Mouse (Mus musculus) urinary bladder, postnatal 4 days (tissue): ENCODE data around the gene Gm9044.
"Not testable (repeated sequence)": the region's sequence is repeated elsewhere in the genome, so short reads cannot be mapped to it uniquely, and the experiment has no call there.

Source experiments
- DNase-seq, 2 experiments: peaks; one replicate each; pipeline ENCODE4 v3.0.0; 2021 to 2022; ENCODE audit warnings: low spot score in 2 of 2

Gene Gm9044

DNA sequence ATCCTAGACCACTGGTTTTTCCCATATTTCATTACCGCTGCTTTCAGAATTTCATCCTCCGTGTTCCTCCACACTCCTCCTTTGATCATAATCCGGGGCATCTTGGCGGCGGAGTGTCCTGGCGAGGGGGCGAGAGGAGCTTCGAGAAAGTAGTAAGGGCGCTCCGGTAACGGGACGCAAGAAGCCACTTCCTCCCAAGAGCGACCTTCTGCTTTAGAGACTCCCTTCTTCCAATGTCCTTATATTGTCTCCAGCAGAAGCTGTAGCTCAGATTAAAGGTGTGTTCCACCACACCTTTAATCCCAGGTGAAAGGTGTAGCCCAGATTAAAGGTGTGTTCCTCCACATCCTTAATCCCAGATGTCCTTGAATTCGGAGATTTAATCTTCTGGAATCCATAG lies at the start of gene Gm9044:
TSS of gene Gm9044 (minus strand) at position 101 of the 400 bp plus-strand sequence.
- DNase-seq = not testable (repeated sequence)

DNA sequence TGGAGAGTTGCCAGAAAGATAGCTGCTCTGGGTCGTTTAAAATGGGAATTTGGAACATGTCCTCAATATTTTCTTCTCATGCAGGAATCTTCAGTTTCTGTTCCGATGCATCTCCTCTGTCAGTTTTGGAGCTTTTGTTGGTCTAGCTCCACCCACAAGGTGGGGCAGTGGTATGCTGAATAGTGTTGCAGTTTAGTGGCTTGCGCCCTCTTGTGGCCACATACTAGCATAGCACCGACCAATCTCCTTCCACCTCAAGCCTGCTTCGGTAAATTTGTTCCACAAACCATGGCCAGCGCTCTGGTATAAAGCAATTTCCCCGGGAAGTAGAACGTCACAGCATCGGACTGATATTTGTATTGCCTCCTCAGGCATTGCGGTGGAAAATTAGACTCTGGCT lies 38.2 kb upstream of the Gm9044 start:
- DNase-seq = peak; percentile 67 to 79

DNA sequence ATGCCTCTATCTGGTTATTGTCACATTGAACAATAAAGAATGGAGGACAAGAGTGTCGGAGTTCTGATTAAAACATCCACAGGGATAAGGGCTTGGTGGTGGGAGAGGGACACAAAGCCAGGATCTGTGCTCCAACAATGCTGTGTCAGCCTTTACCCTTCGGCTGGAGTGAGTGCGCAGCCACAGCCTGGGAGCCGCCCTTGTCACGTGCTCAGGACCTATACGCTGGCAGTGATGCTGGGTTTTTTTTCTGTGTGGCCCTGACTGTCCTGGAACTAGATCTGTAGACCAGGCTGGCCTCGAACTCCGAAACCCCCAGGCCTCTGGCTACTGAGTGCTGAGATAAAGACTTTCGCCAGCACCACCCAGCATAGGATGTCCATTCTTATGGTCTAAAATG lies 37.3 kb upstream of the Gm9044 start:
- no peak for DNase-seq

DNA sequence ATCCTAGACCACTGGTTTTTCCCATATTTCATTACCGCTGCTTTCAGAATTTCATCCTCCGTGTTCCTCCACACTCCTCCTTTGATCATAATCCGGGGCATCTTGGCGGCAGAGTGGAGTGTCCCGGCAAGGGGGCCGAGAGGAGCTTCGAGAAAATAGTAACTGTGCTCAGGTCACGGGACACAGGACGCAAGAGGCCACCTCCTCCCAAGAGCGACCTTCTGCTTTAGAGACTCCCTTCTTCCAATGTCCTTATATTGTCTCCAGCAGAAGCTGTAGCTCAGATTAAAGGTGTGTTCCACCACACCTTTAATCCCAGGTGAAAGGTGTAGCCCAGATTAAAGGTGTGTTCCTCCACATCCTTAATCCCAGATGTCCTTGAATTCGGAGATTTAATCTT lies 21.8 kb upstream of the Gm9044 start, which contains the start of gene Gm9049:
TSS of gene Gm9049 (minus strand) at position 101 of the 400 bp plus-strand sequence.
- DNase-seq = not testable (repeated sequence)

DNA sequence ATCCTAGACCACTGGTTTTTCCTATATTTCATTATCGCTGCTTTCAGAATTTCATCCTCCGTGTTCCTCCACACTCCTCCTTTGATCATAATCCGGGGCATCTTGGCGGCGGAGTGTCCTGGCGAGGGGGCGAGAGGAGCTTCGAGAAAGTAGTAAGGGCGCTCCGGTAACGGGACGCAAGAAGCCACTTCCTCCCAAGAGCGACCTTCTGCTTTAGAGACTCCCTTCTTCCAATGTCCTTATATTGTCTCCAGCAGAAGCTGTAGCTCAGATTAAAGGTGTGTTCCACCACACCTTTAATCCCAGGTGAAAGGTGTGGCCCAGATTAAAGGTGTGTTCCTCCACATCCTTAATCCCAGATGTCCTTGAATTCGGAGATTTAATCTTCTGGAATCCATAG lies 16.4 kb upstream of the Gm9044 start, which contains the start of gene Gm9048:
TSS of gene Gm9048 (minus strand) at position 101 of the 400 bp plus-strand sequence.
- not testable (repeated sequence) for DNase-seq

DNA sequence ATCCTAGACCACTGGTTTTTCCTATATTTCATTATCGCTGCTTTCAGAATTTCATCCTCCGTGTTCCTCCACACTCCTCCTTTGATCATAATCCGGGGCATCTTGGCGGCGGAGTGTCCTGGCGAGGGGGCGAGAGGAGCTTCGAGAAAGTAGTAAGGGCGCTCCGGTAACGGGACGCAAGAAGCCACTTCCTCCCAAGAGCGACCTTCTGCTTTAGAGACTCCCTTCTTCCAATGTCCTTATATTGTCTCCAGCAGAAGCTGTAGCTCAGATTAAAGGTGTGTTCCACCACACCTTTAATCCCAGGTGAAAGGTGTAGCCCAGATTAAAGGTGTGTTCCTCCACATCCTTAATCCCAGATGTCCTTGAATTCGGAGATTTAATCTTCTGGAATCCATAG lies 10.9 kb upstream of the Gm9044 start, which contains the start of gene Gm9046:
TSS of gene Gm9046 (minus strand) at position 101 of the 400 bp plus-strand sequence.
- not testable (repeated sequence) for DNase-seq

DNA sequence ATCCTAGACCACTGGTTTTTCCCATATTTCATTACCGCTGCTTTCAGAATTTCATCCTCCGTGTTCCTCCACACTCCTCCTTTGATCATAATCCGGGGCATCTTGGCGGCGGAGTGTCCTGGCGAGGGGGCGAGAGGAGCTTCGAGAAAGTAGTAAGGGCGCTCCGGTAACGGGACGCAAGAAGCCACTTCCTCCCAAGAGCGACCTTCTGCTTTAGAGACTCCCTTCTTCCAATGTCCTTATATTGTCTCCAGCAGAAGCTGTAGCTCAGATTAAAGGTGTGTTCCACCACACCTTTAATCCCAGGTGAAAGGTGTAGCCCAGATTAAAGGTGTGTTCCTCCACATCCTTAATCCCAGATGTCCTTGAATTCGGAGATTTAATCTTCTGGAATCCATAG lies 5.5 kb upstream of the Gm9044 start, which contains the start of gene Gm9045:
TSS of gene Gm9045 (minus strand) at position 101 of the 400 bp plus-strand sequence.
- DNase-seq = not testable (repeated sequence)

DNA sequence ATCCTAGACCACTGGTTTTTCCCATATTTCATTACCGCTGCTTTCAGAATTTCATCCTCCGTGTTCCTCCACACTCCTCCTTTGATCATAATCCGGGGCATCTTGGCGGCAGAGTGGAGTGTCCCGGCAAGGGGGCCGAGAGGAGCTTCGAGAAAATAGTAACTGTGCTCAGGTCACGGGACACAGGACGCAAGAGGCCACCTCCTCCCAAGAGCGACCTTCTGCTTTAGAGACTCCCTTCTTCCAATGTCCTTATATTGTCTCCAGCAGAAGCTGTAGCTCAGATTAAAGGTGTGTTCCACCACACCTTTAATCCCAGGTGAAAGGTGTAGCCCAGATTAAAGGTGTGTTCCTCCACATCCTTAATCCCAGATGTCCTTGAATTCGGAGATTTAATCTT lies 5.3 kb downstream of the Gm9044 start, which contains the start of gene Gm9040:
TSS of gene Gm9040 (minus strand) at position 101 of the 400 bp plus-strand sequence.
- DNase-seq = not testable (repeated sequence)

DNA sequence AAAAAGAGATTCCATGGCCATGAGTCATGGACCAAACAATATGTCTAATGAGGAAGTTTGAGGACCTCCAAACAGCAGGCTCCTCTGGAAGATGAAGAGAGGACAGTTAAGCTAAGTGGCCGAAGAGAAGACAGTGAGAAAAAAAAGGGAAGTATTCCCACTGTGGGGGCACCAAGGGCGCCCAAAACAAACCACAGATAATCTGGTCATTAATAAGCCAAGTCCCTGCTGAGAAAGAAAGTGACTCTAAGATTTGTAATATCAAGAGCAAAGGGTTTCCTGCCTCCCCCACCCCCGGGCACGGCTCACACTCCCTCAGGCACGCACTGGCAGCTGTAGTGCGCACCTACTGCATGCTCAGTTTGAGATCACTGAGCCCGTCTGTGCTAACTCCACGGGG lies 13.2 kb downstream of the Gm9044 start:
- peak in 1 of 2 experiments; percentile 42 for DNase-seq

DNA sequence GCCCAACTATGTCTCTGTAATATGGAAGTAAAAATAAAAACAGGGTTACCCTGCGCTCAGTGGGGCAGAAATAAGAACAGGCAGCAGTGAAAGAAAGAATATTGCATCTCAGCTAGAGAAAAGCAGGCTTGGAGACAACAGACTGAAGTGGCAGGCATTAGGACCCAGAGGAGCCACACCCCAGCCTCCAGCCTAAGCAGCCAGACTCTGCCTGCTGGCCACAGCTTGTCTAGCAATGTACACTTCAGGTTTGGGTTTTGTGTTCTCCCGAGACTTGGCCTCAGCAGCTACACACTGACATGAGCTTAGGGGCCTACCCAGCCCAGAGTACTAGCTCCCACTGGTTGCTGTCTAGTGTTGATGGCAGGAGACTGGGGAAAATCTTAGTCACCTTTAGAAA lies 30.1 kb downstream of the Gm9044 start:
- not testable (repeated sequence) for DNase-seq

DNA sequence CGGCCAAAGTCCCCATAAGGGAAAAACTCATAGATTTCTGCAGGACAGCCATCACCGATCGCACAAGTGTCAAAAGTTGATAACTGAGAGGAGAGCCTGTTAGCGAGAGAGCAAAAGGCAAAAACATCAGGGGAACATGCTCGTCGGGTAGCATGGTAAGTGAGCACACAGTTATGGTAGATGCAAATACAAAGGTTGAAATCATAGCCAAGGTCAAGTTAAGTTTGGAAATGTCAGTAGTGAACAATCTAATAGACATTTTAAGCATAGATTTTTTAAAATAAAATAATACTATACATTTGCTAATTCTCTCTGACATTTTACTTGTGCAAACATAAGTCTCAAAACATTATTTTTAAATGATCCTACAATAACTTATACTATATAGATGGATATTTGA lies 37.3 kb downstream of the Gm9044 start, which contains the start of gene Iltifb:
TSS of gene Iltifb (minus strand) at position 101 of the 400 bp plus-strand sequence.
- DNase-seq = no peak

DNA sequence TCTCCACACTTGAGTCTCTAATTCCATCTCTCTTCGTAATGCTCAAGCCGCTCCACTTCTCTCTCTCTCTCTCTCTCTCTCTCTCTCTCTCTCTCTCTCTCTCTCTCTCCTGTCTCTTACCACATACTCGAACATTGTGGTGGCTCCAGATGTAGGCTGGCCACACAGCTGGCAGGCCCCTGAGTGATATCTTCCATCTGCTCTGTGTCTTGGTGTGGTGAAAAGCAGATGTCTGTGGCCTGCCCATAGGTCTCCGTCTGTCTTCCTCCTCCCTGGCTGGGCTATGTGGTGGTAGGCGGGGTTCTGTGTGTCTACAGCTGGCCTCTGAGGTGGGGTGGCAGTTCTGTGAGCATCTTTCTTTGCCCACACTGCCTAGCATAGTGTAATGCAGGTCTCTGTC lies 49.2 kb downstream of the Gm9044 start:
- DNase-seq = not testable (repeated sequence)

DNA sequence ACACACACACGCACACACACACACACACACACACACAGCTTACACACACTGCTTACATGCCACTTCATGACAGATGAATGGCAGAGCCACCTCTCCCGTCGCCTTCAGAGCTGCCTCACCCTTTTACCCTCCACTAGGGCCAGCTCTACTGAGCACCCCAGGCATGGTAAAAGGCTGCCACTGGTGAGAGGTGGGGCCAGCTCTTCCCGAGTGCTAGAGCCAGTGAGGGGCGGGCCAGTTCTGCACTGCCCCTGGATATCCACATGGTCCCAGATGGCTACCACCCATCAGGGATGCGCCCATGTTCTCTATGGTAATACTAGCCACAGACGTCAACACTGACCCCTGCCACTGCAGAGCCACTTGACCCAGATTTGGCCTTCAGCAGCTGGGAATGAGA lies 49.6 kb downstream of the Gm9044 start:
- not testable (repeated sequence) for DNase-seq
